Mouse (Mus musculus): ENCODE measurements at regions not wholly inside any gene's neighbourhood (a gene's known extent, or its start where the extent isn't known, plus 50 kb on each side); places are given as distances from the start of the nearest gene placed in this dataset.

DNA sequence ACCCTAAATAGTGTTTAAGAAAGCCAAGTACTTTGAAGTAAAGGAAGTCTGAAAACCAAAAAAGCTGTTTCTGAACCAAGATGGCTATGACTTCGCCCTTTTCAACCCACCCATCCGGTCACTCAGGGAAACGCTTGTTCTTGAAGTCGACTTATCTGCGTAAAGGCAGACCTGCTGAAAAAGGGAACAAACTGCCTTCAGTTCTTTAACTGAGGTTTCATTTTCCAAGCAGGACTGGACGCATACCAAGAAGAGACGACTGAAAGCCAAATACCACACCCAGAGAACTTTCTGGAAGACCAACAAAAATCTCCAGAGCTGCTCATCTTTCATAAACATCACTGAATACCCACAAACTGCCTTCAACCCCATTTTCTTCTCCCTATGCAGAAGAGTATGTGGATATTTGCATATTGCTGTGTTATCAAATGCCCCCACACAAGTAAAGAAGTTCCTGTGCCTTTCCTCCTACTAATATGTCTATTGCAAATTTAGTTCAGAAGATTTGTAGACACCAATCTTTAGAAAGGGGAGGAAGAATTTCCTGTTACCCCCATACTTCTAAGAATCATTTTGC, 103.5 kb upstream of the Fam3c start:
- TF ChIP-seq EP300 (IDR thresholded peaks at IDR 0.05; ENCODE audit: low read depth): no peak
- TF ChIP-seq CTCF (IDR thresholded peaks at IDR 0.05; ENCODE audit: low read depth): no peak
